Mouse (Mus musculus): ENCODE results near the gene Adgrv1. TPM values are rescaled to one million over a fixed set of nuclear protein-coding genes. Genes with fewer than 3 reads are reported as not detected.
A peak's percentile ranks its signal among the peaks of the same experiment; 100 is the strongest.

The Adgrv1 gene
- polyA plus RNA-seq (2012): under 0.01 TPM in 1 of 2 replicates, not detected in the other

- TF ChIP-seq TAL1 (IDR thresholded peaks at IDR 0.05; ENCODE audit: low read length) (no peak), GATA1 (IDR thresholded peaks at IDR 0.05; ENCODE audit: low read length) (no peak)
- Histone ChIP-seq H3K4me3 (replicated peaks) (no peak within 1 kb of the TSS), H3K36me3 (ENCODE audit: control insufficient read depth) (no peaks in the 10 kb centered on the region), H3K9me3 (ENCODE audit: control insufficient read depth, low read length) (peaks cover 8% of the 10 kb centered on the region), H3K27me3 (ENCODE audit: control insufficient read depth) (peaks cover 85% of the 10 kb centered on the region), H3K4me1 (ENCODE audit: control insufficient read depth) (peaks cover 4% of the 10 kb centered on the region; the same call in 1 of the 2 replicates)
Measured at GRCm38 (mm10) chr13:81632720-81633415, at the start of gene Adgrv1. TSS of gene Adgrv1 (minus strand) at chr13:81633154.

- Histone ChIP-seq H3K4me1 (ENCODE audit: control insufficient read depth) (no peaks in the 10 kb centered on the region; the same call in 1 of the 2 replicates), H3K36me3 (ENCODE audit: control insufficient read depth) (peaks cover 83% of the 10 kb centered on the region), H3K4me3 (replicated peaks) (no peak overlapping the region), H3K27me3 (ENCODE audit: control insufficient read depth) (no peaks in the 10 kb centered on the region), H3K9me3 (ENCODE audit: control insufficient read depth, low read length) (no peaks in the 10 kb centered on the region)
- TF ChIP-seq TAL1 (IDR thresholded peaks at IDR 0.05; ENCODE audit: low read length) (no peak), GATA1 (IDR thresholded peaks at IDR 0.05; ENCODE audit: low read length) (no peak)
Measured at GRCm38 (mm10) chr13:81675333-81675732, 42.4 kb upstream of the Adgrv1 start.

- Histone ChIP-seq H3K4me3 (replicated peaks) (no peak overlapping the region), H3K9me3 (ENCODE audit: control insufficient read depth, low read length) (no peaks in the 10 kb centered on the region), H3K36me3 (ENCODE audit: control insufficient read depth) (peaks cover 88% of the 10 kb centered on the region)
Measured at GRCm38 (mm10) chr13:81667713-81668112, 34.8 kb upstream of the Adgrv1 start.

GRCm38 (mm10) chr13:81664331-81664698 lies 31.4 kb upstream of the Adgrv1 start:
- no peaks in the 10 kb centered on the region for H3K9me3 ChIP-seq (ENCODE audit: control insufficient read depth, low read length)
- TF ChIP-seq TAL1 (IDR thresholded peaks at IDR 0.05; ENCODE audit: low read length) (no peak), GATA1 (IDR thresholded peaks at IDR 0.05; ENCODE audit: low read length) (no peak)
- peaks cover 55% of the 10 kb centered on the region for H3K4me1 ChIP-seq (ENCODE audit: control insufficient read depth)
- H3K36me3 ChIP-seq (ENCODE audit: control insufficient read depth): peaks cover 86% of the 10 kb centered on the region
- H3K27me3 ChIP-seq (ENCODE audit: control insufficient read depth): no peaks in the 10 kb centered on the region
- H3K4me3 ChIP-seq (replicated peaks): no peak overlapping the region

More at GRCm38 (mm10) chr13:81667713-81668112, 34.8 kb upstream of the Adgrv1 start:
- Histone ChIP-seq H3K4me1 (ENCODE audit: control insufficient read depth) (peaks cover 32% of the 10 kb centered on the region), H3K27me3 (ENCODE audit: control insufficient read depth) (no peaks in the 10 kb centered on the region)
- TF ChIP-seq GATA1 (IDR thresholded peaks at IDR 0.05; ENCODE audit: low read length) (no peak), TAL1 (IDR thresholded peaks at IDR 0.05; ENCODE audit: low read length) (no peak)

- Histone ChIP-seq H3K36me3 (ENCODE audit: control insufficient read depth) (peaks cover 81% of the 10 kb centered on the region), H3K27me3 (ENCODE audit: control insufficient read depth) (no peaks in the 10 kb centered on the region), H3K9me3 (ENCODE audit: control insufficient read depth, low read length) (no peaks in the 10 kb centered on the region), H3K4me3 (replicated peaks) (peak overlapping the region; percentile 34), H3K4me1 (ENCODE audit: control insufficient read depth) (peaks cover 61% of the 10 kb centered on the region)
- TF ChIP-seq GATA1 (IDR thresholded peaks at IDR 0.05; ENCODE audit: low read length) (no peak), TAL1 (IDR thresholded peaks at IDR 0.05; ENCODE audit: low read length) (peak; percentile 10; the same call in 1 of the 3 replicates)
Measured at GRCm38 (mm10) chr13:81663566-81664330, 30.8 kb upstream of the Adgrv1 start.

- Histone ChIP-seq H3K27me3 (ENCODE audit: control insufficient read depth) (no peaks in the 10 kb centered on the region), H3K4me3 (replicated peaks) (peak overlapping the region; percentile 92), H3K36me3 (ENCODE audit: control insufficient read depth) (peaks cover 30% of the 10 kb centered on the region), H3K9me3 (ENCODE audit: control insufficient read depth, low read length) (peaks cover 3% of the 10 kb centered on the region), H3K4me1 (ENCODE audit: control insufficient read depth) (peaks cover 61% of the 10 kb centered on the region)
- TF ChIP-seq GATA1 (IDR thresholded peaks at IDR 0.05; ENCODE audit: low read length) (peak; percentile 65), TAL1 (IDR thresholded peaks at IDR 0.05; ENCODE audit: low read length) (no peak)
Measured at GRCm38 (mm10) chr13:81658053-81658752, 25.2 kb upstream of the Adgrv1 start.

- no peak for TF ChIP-seq GATA1 (IDR thresholded peaks at IDR 0.05; ENCODE audit: low read length)
- Histone ChIP-seq H3K4me1 (ENCODE audit: control insufficient read depth) (peaks cover 54% of the 10 kb centered on the region), H3K9me3 (ENCODE audit: control insufficient read depth, low read length) (peaks cover 3% of the 10 kb centered on the region), H3K36me3 (ENCODE audit: control insufficient read depth) (peaks cover 27% of the 10 kb centered on the region), H3K27me3 (ENCODE audit: control insufficient read depth) (no peaks in the 10 kb centered on the region), H3K4me3 (replicated peaks) (peak within 1 kb of the TSS; percentile 92)
Measured at GRCm38 (mm10) chr13:81657351-81658052, 24.5 kb upstream of the Adgrv1 start, which contains the start of gene Lysmd3. TSS of gene Lysmd3 (plus strand) at chr13:81657663.

GRCm38 (mm10) chr13:81657008-81657350 lies 24.0 kb upstream of the Adgrv1 start:
- peaks cover 3% of the 10 kb centered on the region for H3K9me3 ChIP-seq (ENCODE audit: control insufficient read depth, low read length)
- TF ChIP-seq GATA1 (IDR thresholded peaks at IDR 0.05; ENCODE audit: low read length) (no peak), TAL1 (IDR thresholded peaks at IDR 0.05; ENCODE audit: low read length) (no peak)
- peaks cover 52% of the 10 kb centered on the region for H3K4me1 ChIP-seq (ENCODE audit: control insufficient read depth)
- H3K36me3 ChIP-seq (ENCODE audit: control insufficient read depth): peaks cover 26% of the 10 kb centered on the region
- peak overlapping the region; percentile 92 for H3K4me3 ChIP-seq (replicated peaks)
- no peaks in the 10 kb centered on the region for H3K27me3 ChIP-seq (ENCODE audit: control insufficient read depth)
